Mouse (Mus musculus): ENCODE data around the gene Sap30l. TPM values are rescaled to one million over a fixed set of nuclear protein-coding genes. Genes with fewer than 3 reads are reported as not detected.
"Not testable (repeated sequence)": the region's sequence is repeated elsewhere in the genome, so short reads cannot be mapped to it uniquely, and the experiment has no call there.

Sap30l gene
- total RNA-seq, 2 experiments from 2014 or later: 43.8 to 46.4 TPM

- DNase-seq: no peak
- intact Hi-C loops (cut with DNase I): no loop called here
Observed at GRCm38 (mm10) chr11:57828955-57829870, 27.8 kb downstream of the Sap30l start.

- no peak for DNase-seq
Observed at GRCm38 (mm10) chr11:57829871-57830775, 28.7 kb downstream of the Sap30l start.

GRCm38 (mm10) chr11:57831281-57831781, 29.9 kb downstream of the Sap30l start:
- intact Hi-C loops (cut with DNase I): no loop called here
- no peak for DNase-seq

More at GRCm38 (mm10) chr11:57829871-57830775, 28.7 kb downstream of the Sap30l start:
- intact Hi-C loops (cut with DNase I): no loop called here

GRCm38 (mm10) chr11:57831861-57832260, 30.4 kb downstream of the Sap30l start:
- intact Hi-C loops (cut with DNase I): no loop called here
- no peak for DNase-seq

- intact Hi-C loops (cut with DNase I): no loop called here
- DNase-seq: no peak
Observed at GRCm38 (mm10) chr11:57832552-57833201, 31.2 kb downstream of the Sap30l start, which contains the start of gene Hand1. Gene Hand1 (minus strand): TSS chr11:57832818.

GRCm38 (mm10) chr11:57833296-57833977, 32.0 kb downstream of the Sap30l start:
- no peak for DNase-seq
- intact Hi-C loops (cut with DNase I): no loop called here

GRCm38 (mm10) chr11:57834031-57834430, 32.6 kb downstream of the Sap30l start:
- intact Hi-C loops (cut with DNase I): no loop called here
- no peak for DNase-seq

GRCm38 (mm10) chr11:57835331-57835730, 33.9 kb downstream of the Sap30l start:
- intact Hi-C loops (cut with DNase I): no loop called here
- DNase-seq: no peak

GRCm38 (mm10) chr11:57835931-57836330, 34.5 kb downstream of the Sap30l start:
- DNase-seq: no peak
- intact Hi-C loops (cut with DNase I): no loop called here

GRCm38 (mm10) chr11:57836401-57836800, 35.0 kb downstream of the Sap30l start:
- no peak for DNase-seq

GRCm38 (mm10) chr11:57836872-57837680, 35.6 kb downstream of the Sap30l start:
- intact Hi-C loops (cut with DNase I): no loop called here
- no peak for DNase-seq

More at GRCm38 (mm10) chr11:57836401-57836800, 35.0 kb downstream of the Sap30l start:
- intact Hi-C loops (cut with DNase I): no loop called here

GRCm38 (mm10) chr11:57837861-57838680, 36.6 kb downstream of the Sap30l start:
- DNase-seq: no peak
- intact Hi-C loops (cut with DNase I): no loop called here

- intact Hi-C loops (cut with DNase I): no loop called here
- DNase-seq: no peak
Observed at GRCm38 (mm10) chr11:57840986-57841385, 39.5 kb downstream of the Sap30l start.

- intact Hi-C loops (cut with DNase I): no loop called here
Observed at GRCm38 (mm10) chr11:57841391-57841790, 40.0 kb downstream of the Sap30l start.

GRCm38 (mm10) chr11:57846421-57847363, 45.3 kb downstream of the Sap30l start:
- DNase-seq; intact Hi-C loops (cut with DNase I): not testable (repeated sequence)

More at GRCm38 (mm10) chr11:57841391-57841790, 40.0 kb downstream of the Sap30l start:
- DNase-seq: no peak

GRCm38 (mm10) chr11:57847396-57847795, 46.0 kb downstream of the Sap30l start:
- intact Hi-C loops (cut with DNase I): no loop called here
- DNase-seq: no peak

GRCm38 (mm10) chr11:57850298-57850697, 48.9 kb downstream of the Sap30l start:
- no peak for DNase-seq
- intact Hi-C loops (cut with DNase I): no loop called here

Measured in heart, postnatal 36 days (tissue).